Mouse (Mus musculus): ENCODE results near the gene Heatr6. TPM values are rescaled to one million over a fixed set of nuclear protein-coding genes. Genes with fewer than 3 reads are reported as not detected.

Heatr6 gene
- polyA plus RNA-seq, 1 experiment from 2014 or later, result 34.1 TPM

DNA sequence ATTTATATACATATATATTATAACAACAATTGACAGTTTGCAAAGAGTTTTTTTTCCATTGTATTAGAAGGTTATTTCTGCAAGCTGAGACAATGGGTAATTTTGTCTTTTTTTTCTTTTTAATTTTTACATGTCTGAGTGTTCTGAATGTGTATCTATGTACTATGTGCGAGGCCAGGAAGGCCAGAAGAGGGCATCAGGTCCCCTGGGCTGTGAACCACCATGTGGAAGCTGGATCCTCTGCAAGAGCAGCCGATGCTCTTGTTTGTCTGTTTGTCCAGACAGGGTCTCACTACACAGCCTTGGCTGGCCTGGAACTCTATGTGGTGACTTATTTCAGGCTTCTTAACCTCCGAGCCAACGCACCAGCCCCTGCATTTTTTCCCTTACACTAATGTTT is 37.6 kb downstream of the Heatr6 start:
- no peaks in the 10 kb centered on the region for H3K36me3 ChIP-seq
- 71% methylated on average over 4 of the region's 4 CpGs for WGBS
- no peaks in the 10 kb centered on the region for H3K4me1 ChIP-seq
- H3K27me3 ChIP-seq, result no peaks in the 10 kb centered on the region
- H3K9me3 ChIP-seq (replicated peaks), result no peaks in the 10 kb centered on the region
- no peak overlapping the region for H3K9ac ChIP-seq
- H3K4me3 ChIP-seq, result no peak overlapping the region
- no peak for ATAC-seq (ENCODE audit: low FRiP score)
- no peak overlapping the region for H3K27ac ChIP-seq
- no peak overlapping the region for H3K4me2 ChIP-seq (replicated peaks)

DNA sequence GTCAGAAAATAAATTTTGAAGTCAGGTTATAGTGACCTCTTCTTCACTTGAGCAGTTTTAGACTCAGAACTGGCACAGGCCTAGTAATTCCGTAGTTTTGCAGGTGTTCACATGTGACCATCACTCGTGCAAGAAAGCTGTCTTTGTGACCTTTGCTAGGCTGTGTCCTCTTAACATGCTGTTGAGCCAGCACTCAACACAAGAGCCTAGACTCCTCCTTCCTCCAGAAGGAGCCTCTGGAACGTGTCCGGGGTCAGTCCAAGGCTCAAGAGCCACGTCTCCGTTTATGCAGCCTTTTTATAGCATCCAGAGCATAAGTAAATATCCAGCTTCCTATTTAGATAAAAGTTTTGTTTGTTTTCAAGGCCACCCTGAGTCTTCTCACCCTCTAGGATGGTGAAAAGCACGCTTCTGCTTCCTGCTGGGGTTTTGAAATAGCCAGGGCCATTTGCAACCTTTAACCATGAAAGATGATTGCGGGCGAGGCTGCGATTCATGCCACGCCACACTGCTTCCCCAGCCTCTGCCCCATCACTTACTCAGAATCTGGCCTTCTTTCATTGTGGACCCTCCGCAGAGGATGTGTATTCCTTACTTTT is 38.9 kb downstream of the Heatr6 start:
- no peak for ATAC-seq (ENCODE audit: low FRiP score)
- WGBS, result 87% methylated on average over 12 of the region's 12 CpGs

DNA sequence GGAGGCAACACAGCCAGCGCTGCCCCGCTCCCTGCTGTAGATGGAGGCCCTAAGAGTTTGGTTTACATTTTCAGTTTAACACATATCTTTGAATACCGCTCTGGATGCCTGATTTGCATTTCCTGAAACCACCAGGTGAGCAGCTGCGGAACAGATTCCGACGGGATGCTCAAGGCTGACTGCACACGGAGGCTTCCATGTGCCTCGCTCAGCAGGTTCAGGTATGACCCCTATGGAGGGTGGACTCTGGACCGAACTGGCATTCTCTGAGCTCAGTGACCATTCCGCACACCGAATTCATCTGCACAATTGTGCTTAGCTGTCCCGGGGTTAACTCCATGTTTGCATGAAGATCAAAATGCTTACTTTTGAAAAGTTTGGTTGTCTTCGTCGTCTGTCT is 39.8 kb downstream of the Heatr6 start:
- Histone ChIP-seq H3K27me3 (no peaks in the 10 kb centered on the region), H3K4me3 (no peak overlapping the region), H3K4me2 (replicated peaks) (no peak overlapping the region), H3K9ac (no peak overlapping the region), H3K4me1 (no peaks in the 10 kb centered on the region), H3K27ac (no peak overlapping the region), H3K9me3 (replicated peaks) (no peaks in the 10 kb centered on the region), H3K36me3 (no peaks in the 10 kb centered on the region)
- ATAC-seq (ENCODE audit: low FRiP score), result no peak
- WGBS, result 83% methylated on average over 14 of the region's 14 CpGs

More for the DNA sequence above, 38.9 kb downstream of the Heatr6 start:
- no peaks in the 10 kb centered on the region for H3K27me3 ChIP-seq
- H3K9ac ChIP-seq, result no peak overlapping the region
- no peaks in the 10 kb centered on the region for H3K36me3 ChIP-seq
- H3K9me3 ChIP-seq (replicated peaks), result no peaks in the 10 kb centered on the region
- H3K4me2 ChIP-seq (replicated peaks), result no peak overlapping the region
- no peak overlapping the region for H3K4me3 ChIP-seq
- no peaks in the 10 kb centered on the region for H3K4me1 ChIP-seq
- H3K27ac ChIP-seq, result no peak overlapping the region

DNA sequence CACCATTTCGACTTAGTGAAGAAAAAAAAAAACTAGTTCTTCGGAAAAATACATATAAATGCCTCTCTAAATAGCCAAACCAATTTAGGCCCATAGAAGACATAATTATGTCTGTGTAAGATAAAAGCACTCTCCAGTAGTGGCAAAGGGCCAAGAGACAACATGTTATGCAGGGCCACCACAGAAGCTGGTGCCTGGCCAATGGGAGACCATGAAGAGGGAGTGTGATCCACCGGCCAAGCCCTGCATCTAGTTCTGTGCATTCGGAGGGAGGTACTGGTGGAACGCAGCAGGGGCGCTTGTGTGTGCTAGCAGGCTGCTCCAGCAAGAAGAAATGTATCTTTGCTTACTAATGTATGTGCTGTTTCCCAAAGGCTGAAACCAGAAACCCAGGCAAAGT is 42.6 kb downstream of the Heatr6 start:
- H3K9ac ChIP-seq, result no peak overlapping the region
- H3K4me2 ChIP-seq (replicated peaks), result no peak overlapping the region
- H3K9me3 ChIP-seq (replicated peaks), result no peaks in the 10 kb centered on the region
- H3K27me3 ChIP-seq, result no peaks in the 10 kb centered on the region
- WGBS, result 85% methylated on average over 6 of the region's 6 CpGs
- ATAC-seq (ENCODE audit: low FRiP score), result no peak
- no peaks in the 10 kb centered on the region for H3K36me3 ChIP-seq
- H3K4me3 ChIP-seq, result no peak overlapping the region
- no peak overlapping the region for H3K27ac ChIP-seq
- H3K4me1 ChIP-seq, result no peaks in the 10 kb centered on the region

DNA sequence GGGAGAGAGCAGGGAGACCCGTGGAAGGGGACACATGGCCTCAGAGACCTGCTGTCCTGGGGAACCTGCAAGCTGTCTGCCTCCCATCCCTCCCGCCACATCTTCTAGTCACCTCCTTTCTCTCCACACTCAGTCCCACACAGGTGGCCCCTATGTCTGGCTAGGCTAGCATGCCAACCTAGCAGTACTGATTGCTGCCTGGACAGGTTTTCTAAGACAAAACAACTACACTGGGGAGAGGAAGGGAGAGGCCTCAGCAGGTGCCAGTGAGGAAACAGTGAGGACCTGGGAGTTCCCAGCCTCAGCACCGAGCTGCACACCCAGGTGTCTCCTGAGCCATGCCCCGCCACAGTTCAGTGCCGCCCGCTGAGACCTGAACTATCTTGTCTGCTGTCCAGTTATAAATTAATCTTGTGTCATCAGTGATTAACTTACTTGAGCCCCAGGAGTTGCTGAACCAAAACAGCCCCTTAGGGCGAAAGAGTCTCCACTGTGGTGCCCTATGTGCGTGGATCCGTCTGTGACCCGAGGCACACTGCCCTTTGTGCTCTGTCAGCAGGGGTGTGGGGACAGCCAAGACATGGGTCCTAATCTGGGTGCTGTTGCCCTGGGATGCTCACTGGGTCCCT is 43.6 kb downstream of the Heatr6 start:
- no peak overlapping the region for H3K4me2 ChIP-seq (replicated peaks)
- no peaks in the 10 kb centered on the region for H3K9me3 ChIP-seq (replicated peaks)
- no peaks in the 10 kb centered on the region for H3K4me1 ChIP-seq
- H3K4me3 ChIP-seq, result no peak overlapping the region
- no peak overlapping the region for H3K9ac ChIP-seq
- ATAC-seq (ENCODE audit: low FRiP score), result no peak
- WGBS, result 77% methylated on average over 10 of the region's 10 CpGs
- H3K36me3 ChIP-seq, result no peaks in the 10 kb centered on the region
- H3K27me3 ChIP-seq, result no peaks in the 10 kb centered on the region
- H3K27ac ChIP-seq, result no peak overlapping the region

DNA sequence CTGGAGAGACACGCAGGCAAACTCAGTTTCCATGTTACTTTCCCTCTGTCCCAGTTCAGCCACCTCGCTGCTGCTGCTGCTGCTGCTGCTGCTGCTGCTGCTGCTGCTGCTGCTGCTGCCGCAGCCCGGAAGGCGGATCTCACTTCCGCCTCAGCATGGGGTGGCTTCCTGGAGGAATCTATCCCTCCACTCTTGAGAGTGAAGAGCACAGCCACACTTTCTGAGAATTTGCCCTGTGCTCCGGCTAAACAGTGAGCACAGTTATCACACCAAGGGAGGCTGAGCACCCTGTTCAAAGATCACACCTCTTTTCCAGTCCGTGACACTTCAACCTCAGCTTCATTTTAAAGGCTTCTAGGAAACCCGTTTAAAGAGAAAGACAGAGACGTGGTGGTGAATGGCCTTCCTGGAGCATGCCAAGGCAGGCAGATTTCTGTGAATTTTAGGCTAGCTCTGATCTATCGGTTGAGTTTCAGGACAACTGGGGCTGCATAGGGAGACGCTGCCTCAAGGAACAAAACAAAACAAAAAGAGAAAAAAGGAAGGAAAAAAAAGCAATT is 46.5 kb downstream of the Heatr6 start:
- Histone ChIP-seq H3K4me2 (replicated peaks) (no peak overlapping the region), H3K4me3 (no peak overlapping the region), H3K9me3 (replicated peaks) (no peaks in the 10 kb centered on the region), H3K36me3 (no peaks in the 10 kb centered on the region), H3K9ac (no peak overlapping the region), H3K27ac (no peak overlapping the region), H3K4me1 (no peaks in the 10 kb centered on the region), H3K27me3 (no peaks in the 10 kb centered on the region)
- no peak for ATAC-seq (ENCODE audit: low FRiP score)
- 65% methylated on average over 12 of the region's 12 CpGs for WGBS

DNA sequence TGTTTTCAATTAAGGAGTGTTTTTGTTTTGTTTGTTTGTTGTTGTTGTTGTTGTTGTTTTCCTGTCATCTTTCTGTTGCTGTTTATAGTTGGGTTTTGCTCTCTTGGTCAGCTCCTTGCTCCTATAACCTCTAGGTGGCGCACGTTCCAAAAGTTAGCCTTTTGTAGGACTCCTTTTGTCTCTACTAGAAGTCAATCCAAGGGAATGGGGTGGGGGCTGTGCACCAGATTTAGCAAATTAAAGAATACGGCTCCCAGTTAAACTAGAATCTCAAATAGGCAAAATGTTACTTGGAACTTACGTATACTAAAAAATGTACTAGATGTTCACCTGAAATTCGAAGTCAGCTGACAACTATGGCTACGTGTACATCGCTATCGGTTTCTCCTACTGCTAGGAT is 48.7 kb downstream of the Heatr6 start:
- no peaks in the 10 kb centered on the region for H3K36me3 ChIP-seq
- H3K4me1 ChIP-seq, result no peaks in the 10 kb centered on the region
- ATAC-seq (ENCODE audit: low FRiP score), result no peak
- 68% methylated on average over 8 of the region's 8 CpGs for WGBS
- H3K27ac ChIP-seq, result no peak overlapping the region
- H3K9ac ChIP-seq, result no peak overlapping the region
- H3K4me3 ChIP-seq, result no peak overlapping the region
- H3K4me2 ChIP-seq (replicated peaks), result no peak overlapping the region
- no peaks in the 10 kb centered on the region for H3K9me3 ChIP-seq (replicated peaks)
- no peaks in the 10 kb centered on the region for H3K27me3 ChIP-seq

DNA sequence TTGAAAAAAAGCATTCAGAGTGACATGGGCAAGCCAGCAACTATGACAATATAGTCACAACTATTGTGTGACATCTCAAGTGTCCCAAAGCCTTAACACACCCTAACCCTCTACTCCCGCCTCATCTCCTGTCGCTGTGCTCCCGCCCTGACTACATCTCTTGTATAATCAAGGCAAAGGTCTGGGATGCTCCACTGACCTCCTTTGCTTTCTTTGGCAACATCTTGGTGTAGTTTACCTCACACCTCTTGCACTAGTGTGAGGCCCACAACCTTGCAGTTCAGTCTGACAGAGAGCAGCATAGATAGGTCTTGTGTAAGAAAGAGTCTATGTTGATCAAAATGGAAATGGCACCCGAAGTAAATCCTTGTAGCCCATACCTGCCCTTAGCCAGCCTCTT is 49.1 kb downstream of the Heatr6 start:
- 89% methylated on average over 4 of the region's 4 CpGs for WGBS
- ATAC-seq (ENCODE audit: low FRiP score), result no peak
- no peaks in the 10 kb centered on the region for H3K4me1 ChIP-seq

DNA sequence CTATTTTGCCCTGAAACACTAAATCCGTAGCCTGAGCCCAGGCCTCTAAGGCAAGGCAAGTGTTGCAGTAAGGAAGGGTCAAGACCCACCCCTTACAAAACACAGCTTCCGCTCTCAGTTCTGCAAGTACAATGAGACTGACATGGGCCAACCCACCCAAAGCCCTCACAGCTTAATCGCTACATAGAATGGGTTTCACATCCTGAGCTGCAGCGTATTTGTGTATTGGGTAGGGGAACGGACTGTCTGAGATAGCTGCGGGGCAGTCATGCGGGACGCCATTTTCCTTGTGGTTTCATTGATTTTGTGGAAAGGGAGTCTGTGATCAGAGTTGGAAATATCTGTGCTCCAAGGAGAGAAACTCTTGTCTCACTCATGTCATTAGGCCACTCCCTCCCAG is 56.9 kb downstream of the Heatr6 start:
- Histone ChIP-seq H3K27ac (no peak overlapping the region), H3K9me3 (replicated peaks) (no peaks in the 10 kb centered on the region), H3K4me1 (no peaks in the 10 kb centered on the region), H3K36me3 (no peaks in the 10 kb centered on the region), H3K27me3 (no peaks in the 10 kb centered on the region), H3K4me2 (replicated peaks) (no peak overlapping the region), H3K9ac (no peak overlapping the region), H3K4me3 (no peak overlapping the region)
- 83% methylated on average over 8 of the region's 8 CpGs for WGBS
- ATAC-seq (ENCODE audit: low FRiP score), result no peak

More for the DNA sequence above, 49.1 kb downstream of the Heatr6 start:
- no peaks in the 10 kb centered on the region for H3K36me3 ChIP-seq
- H3K27ac ChIP-seq, result no peak overlapping the region
- no peak overlapping the region for H3K4me3 ChIP-seq
- no peaks in the 10 kb centered on the region for H3K27me3 ChIP-seq
- no peak overlapping the region for H3K9ac ChIP-seq
- H3K4me2 ChIP-seq (replicated peaks), result no peak overlapping the region
- H3K9me3 ChIP-seq (replicated peaks), result no peaks in the 10 kb centered on the region

DNA sequence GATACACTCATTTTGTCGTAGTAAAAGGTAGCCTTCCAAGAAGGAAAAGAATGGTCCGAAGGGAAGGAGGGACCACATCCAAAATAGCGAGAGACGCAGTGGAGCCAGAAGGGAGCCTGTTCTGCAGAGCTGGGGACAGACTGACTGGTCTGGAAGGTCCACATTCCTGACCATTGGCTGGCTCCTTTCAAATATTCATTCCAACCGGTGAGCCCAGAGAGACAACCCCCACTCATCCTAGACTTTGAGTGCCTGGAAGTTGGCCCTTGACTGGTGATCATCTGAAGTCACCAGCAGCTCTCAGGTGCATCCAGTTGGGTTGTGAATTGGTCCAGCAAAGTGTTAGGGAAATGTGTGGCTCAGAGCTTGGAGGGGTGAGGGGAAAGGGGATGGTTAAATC is 61.7 kb downstream of the Heatr6 start:
- Histone ChIP-seq H3K36me3 (no peaks in the 10 kb centered on the region), H3K9ac (no peak overlapping the region), H3K9me3 (replicated peaks) (no peaks in the 10 kb centered on the region), H3K27ac (no peak overlapping the region), H3K4me2 (replicated peaks) (no peak overlapping the region), H3K4me1 (peaks cover 12% of the 10 kb centered on the region; the same call in 1 of the 2 replicates), H3K4me3 (no peak overlapping the region), H3K27me3 (peaks cover 4% of the 10 kb centered on the region; the same call in 1 of the 2 replicates)
- no peak for ATAC-seq (ENCODE audit: low FRiP score)
- 88% methylated on average over 5 of the region's 5 CpGs for WGBS

DNA sequence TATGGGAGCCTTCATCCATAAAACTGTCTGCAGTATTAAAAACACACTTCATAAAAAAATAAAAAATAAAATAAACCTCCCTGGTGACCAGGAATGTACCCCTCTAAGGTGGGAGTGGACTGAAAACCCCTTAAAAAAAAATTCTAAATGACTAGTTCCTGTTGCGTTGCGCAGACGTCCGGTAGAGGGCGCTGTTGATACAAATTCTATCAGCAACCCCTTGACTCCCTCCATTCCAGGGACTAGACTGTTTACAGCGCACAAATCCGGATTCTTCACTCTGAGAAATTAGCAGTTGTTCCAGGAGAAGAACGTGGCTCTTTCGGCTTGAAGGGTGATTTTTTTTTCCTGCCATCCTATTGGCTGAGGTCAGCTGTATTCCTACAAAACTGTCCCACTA is 62.1 kb downstream of the Heatr6 start:
- Histone ChIP-seq H3K27ac (no peak overlapping the region), H3K27me3 (peaks cover 4% of the 10 kb centered on the region; the same call in 1 of the 2 replicates), H3K9me3 (replicated peaks) (no peaks in the 10 kb centered on the region), H3K4me2 (replicated peaks) (no peak overlapping the region), H3K4me1 (peaks cover 12% of the 10 kb centered on the region; the same call in 1 of the 2 replicates), H3K36me3 (no peaks in the 10 kb centered on the region), H3K9ac (no peak overlapping the region), H3K4me3 (no peak overlapping the region)
- 10% methylated on average over 9 of the region's 9 CpGs for WGBS
- no peak for ATAC-seq (ENCODE audit: low FRiP score)

DNA sequence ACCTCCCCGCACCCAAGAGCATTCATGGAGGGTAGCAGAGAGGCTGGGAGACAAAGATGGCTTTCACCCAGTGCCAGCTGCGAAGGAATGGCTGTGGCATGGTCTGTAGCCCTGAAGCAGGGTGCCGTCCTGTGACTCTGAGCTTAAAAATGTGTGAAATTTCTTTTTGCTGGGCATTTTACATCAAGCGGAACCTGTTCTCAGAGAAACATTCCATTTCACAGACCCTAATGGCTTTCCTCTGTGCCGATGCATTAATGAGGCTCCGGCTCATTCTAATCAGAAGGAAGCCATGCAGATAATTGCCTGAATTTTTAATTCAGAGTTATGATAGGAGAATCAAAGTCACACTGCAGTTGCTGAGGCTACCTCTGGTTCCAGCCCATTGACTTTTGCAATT is 63.6 kb downstream of the Heatr6 start:
- Histone ChIP-seq H3K4me3 (no peak overlapping the region), H3K9ac (no peak overlapping the region), H3K4me1 (peaks cover 12% of the 10 kb centered on the region; the same call in 1 of the 2 replicates), H3K36me3 (no peaks in the 10 kb centered on the region), H3K9me3 (replicated peaks) (no peaks in the 10 kb centered on the region), H3K27me3 (peaks cover 4% of the 10 kb centered on the region; the same call in 1 of the 2 replicates), H3K4me2 (replicated peaks) (no peak overlapping the region), H3K27ac (peak overlapping the region; percentile 67)
- WGBS, result 55% methylated on average over 6 of the region's 6 CpGs
- peak; percentile 66 for ATAC-seq (ENCODE audit: low FRiP score)

DNA sequence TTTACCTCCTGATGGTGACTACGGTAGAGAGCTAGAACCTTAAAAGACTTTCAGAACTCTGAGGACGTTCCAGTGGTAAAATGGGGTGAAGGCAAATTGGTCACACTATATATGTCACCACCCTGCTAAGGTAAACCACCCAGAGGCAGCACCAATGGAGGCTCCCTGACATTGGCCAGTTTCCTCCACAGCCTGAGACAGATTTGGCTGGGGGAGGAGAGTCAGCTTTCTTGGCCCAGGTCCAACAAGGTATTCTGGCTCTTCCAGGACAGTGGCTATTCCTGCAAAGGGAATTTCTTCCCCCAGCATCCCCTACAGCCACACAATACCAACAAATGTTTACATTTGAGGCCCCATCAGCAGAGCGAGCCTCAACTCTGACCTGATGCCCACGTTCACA is 64.5 kb downstream of the Heatr6 start:
- no peak overlapping the region for H3K4me3 ChIP-seq
- peaks cover 12% of the 10 kb centered on the region; the same call in 1 of the 2 replicates for H3K4me1 ChIP-seq
- H3K27me3 ChIP-seq, result peaks cover 4% of the 10 kb centered on the region; the same call in 1 of the 2 replicates
- no peak overlapping the region for H3K27ac ChIP-seq
- no peak overlapping the region for H3K9ac ChIP-seq
- 77% methylated on average over 4 of the region's 4 CpGs for WGBS
- no peak for ATAC-seq (ENCODE audit: low FRiP score)
- H3K9me3 ChIP-seq (replicated peaks), result no peaks in the 10 kb centered on the region
- no peaks in the 10 kb centered on the region for H3K36me3 ChIP-seq
- no peak overlapping the region for H3K4me2 ChIP-seq (replicated peaks)
